Mouse (Mus musculus): ENCODE results near the gene Mfsd5. TPM values are rescaled to one million over a fixed set of nuclear protein-coding genes. Genes with fewer than 3 reads are reported as not detected.

Gene Mfsd5
- polyA plus RNA-seq, 1 experiment from 2014 or later: 100.0 TPM

DNA sequence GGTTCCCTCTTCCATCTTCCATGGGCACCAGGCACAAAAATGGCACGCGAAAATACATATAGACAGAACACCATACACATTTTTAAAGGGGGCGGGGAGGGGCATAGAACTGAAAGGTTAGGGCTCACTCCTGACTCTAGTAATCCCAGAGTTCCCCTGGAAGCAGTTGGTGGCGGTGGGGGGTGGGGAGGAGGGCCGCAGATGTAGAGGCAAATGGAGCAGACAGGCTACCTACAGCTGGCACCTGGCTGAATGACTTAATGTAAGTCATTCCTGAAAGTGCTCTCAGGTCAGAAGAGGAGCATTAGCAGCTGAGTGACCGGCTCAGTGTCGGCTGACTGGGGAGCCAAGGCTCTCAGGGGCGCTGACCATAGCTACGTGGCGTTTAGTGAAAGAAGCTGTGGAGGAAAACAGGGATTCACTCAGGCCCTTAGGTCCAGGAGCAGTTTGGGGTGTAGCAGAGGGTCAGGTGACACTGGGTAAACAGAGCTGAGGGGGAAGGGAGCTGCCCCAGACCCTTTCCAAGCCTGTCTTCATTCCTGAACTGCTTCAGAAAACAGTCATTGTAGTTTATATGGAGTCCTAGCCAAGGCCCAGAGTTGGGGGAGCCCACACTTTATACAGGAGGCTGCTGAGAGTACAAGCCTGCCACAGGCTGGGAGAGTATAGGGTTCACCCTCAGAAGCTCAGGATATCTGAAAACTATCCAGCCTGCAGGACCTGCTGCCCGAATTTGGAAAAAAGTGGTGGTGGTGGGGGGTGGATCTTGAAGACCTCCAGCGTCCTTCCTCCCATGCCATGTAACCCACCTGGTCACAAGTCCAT is 36.6 kb upstream of the Mfsd5 start:
- peaks cover 54% of the 10 kb centered on the region for H3K4me1 ChIP-seq
- H3K27me3 ChIP-seq: no peaks in the 10 kb centered on the region
- peak overlapping the region; percentile 58 for H3K4me3 ChIP-seq
- peak overlapping the region; percentile 85 for H3K4me2 ChIP-seq
- H3K9me3 ChIP-seq: no peaks in the 10 kb centered on the region
- WGBS: 36% methylated on average over 12 of the region's 12 CpGs
- H3K36me3 ChIP-seq: peaks cover 44% of the 10 kb centered on the region
- H3K27ac ChIP-seq: peak overlapping the region; percentile 99
- no peak for ATAC-seq (ENCODE audit: insufficient number of reproducible peaks, low FRiP score, low TSS enrichment, low read depth)
- H3K9ac ChIP-seq: no peak overlapping the region

GRCm38 (mm10) chr15:102243229-102244190 is 35.7 kb upstream of the Mfsd5 start:
- WGBS: 6% methylated on average over 22 of the region's 22 CpGs
- Histone ChIP-seq H3K4me1 (peaks cover 57% of the 10 kb centered on the region), H3K36me3 (peaks cover 36% of the 10 kb centered on the region), H3K9me3 (no peaks in the 10 kb centered on the region), H3K4me2 (peak overlapping the region; percentile 85), H3K9ac (peak overlapping the region; percentile 37), H3K4me3 (peak overlapping the region; percentile 58), H3K27me3 (no peaks in the 10 kb centered on the region), H3K27ac (peak overlapping the region; percentile 99)
- no peak for ATAC-seq (ENCODE audit: insufficient number of reproducible peaks, low FRiP score, low TSS enrichment, low read depth)

DNA sequence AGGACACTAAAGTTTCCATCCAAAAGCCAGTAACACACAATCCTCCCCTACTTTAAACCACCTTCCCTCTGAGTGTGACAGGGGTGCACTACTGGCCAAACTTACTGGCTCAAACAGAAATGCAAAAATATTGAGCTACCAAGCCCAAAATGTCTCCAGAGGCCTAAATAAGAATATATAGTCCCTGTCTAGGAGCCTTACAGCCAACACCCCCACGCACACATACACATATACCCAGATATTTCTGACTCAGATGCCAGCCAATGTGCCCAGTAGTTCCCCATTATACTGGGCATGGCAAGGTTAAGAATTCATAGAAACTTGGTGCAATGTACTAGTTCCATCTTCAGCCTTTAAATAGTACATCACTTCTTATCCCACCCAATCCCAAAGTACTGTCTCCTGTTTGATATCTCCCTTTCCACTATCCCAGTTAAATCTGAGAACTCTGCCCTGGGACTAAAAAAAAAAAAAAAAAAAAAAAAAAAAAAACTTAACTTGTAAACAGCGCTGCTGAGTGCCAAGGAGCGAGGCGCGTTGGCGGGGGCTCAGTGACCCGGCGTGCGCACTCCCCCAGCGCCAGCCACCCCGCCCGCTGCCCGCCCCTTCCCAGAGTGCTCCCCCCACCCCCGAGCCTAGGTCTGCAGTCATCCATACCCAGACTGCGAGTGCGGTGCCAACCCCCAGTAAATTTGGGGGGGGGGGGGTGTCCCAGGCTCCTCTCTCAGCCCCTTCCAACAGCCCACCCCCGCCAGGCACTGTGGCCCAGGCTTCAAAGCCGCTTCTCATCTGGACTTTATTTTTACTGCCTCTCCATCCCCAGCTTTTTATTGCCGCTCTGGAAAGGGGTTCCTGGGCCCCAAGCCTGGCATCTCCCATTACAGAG is 34.7 kb upstream of the Mfsd5 start:
- no peaks in the 10 kb centered on the region for H3K9me3 ChIP-seq
- peak overlapping the region; percentile 58 for H3K4me3 ChIP-seq
- WGBS: 2% methylated on average over 19 of the region's 19 CpGs
- ATAC-seq (ENCODE audit: insufficient number of reproducible peaks, low FRiP score, low TSS enrichment, low read depth): no peak
- H3K27ac ChIP-seq: peak overlapping the region; percentile 99
- H3K9ac ChIP-seq: peak overlapping the region; percentile 37
- H3K36me3 ChIP-seq: peaks cover 26% of the 10 kb centered on the region
- H3K4me1 ChIP-seq: peaks cover 67% of the 10 kb centered on the region
- H3K4me2 ChIP-seq: peak overlapping the region; percentile 85
- H3K27me3 ChIP-seq: no peaks in the 10 kb centered on the region

- no peaks in the 10 kb centered on the region for H3K27me3 ChIP-seq
- H3K27ac ChIP-seq: peak overlapping the region; percentile 99
- peak overlapping the region; percentile 58 for H3K4me3 ChIP-seq
- H3K4me1 ChIP-seq: peaks cover 74% of the 10 kb centered on the region
- peaks cover 19% of the 10 kb centered on the region for H3K36me3 ChIP-seq
- 3% methylated on average over 14 of the region's 14 CpGs for WGBS
- H3K9me3 ChIP-seq: no peaks in the 10 kb centered on the region
- H3K4me2 ChIP-seq: peak overlapping the region; percentile 85
- peak overlapping the region; percentile 47 for H3K9ac ChIP-seq
- ATAC-seq (ENCODE audit: insufficient number of reproducible peaks, low FRiP score, low TSS enrichment, low read depth): no peak
These were observed 33.8 kb upstream of the Mfsd5 start for GRCm38 (mm10) chr15:102245461-102245881.

- H3K4me2 ChIP-seq: peak overlapping the region; percentile 85
- peaks cover 19% of the 10 kb centered on the region for H3K36me3 ChIP-seq
- WGBS: under 1% methylated on average over 39 of the region's 44 CpGs
- H3K27ac ChIP-seq: peak overlapping the region; percentile 99
- ATAC-seq (ENCODE audit: insufficient number of reproducible peaks, low FRiP score, low TSS enrichment, low read depth): peak; percentile 64
- H3K9ac ChIP-seq: peak overlapping the region; percentile 47
- H3K27me3 ChIP-seq: no peaks in the 10 kb centered on the region
- peaks cover 80% of the 10 kb centered on the region for H3K4me1 ChIP-seq
- no peaks in the 10 kb centered on the region for H3K9me3 ChIP-seq
- H3K4me3 ChIP-seq: peak overlapping the region; percentile 58
These were observed 33.1 kb upstream of the Mfsd5 start for GRCm38 (mm10) chr15:102245891-102246741.

DNA sequence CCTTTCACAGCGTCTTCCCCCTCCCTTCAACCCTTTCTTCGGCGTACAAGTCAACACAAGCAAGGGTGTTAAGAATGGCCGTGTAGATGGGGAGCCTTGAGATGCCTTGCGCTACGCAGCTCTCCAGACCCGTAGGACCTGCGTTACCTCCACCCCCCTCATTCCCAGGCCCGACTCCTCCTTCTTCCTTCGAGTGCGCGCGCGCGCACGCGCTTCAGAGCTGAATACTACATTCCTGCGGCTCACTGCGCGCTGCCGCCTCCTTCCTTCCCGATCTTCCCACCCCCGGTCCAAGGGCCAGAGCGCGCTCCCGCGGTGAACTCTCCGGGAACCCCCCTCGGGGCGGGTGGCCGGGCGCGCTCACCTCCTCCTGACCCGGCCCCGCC is 32.4 kb upstream of the Mfsd5 start:
- Histone ChIP-seq H3K36me3 (peaks cover 20% of the 10 kb centered on the region), H3K9me3 (no peaks in the 10 kb centered on the region), H3K4me3 (peak overlapping the region; percentile 58), H3K27me3 (no peaks in the 10 kb centered on the region), H3K27ac (peak overlapping the region; percentile 99), H3K9ac (peak overlapping the region; percentile 18; the same call in 1 of the 2 replicates), H3K4me2 (peak overlapping the region; percentile 85), H3K4me1 (peaks cover 83% of the 10 kb centered on the region)
- ATAC-seq (ENCODE audit: insufficient number of reproducible peaks, low FRiP score, low TSS enrichment, low read depth): peak; percentile 64
- WGBS: 1% methylated on average over 30 of the region's 35 CpGs

DNA sequence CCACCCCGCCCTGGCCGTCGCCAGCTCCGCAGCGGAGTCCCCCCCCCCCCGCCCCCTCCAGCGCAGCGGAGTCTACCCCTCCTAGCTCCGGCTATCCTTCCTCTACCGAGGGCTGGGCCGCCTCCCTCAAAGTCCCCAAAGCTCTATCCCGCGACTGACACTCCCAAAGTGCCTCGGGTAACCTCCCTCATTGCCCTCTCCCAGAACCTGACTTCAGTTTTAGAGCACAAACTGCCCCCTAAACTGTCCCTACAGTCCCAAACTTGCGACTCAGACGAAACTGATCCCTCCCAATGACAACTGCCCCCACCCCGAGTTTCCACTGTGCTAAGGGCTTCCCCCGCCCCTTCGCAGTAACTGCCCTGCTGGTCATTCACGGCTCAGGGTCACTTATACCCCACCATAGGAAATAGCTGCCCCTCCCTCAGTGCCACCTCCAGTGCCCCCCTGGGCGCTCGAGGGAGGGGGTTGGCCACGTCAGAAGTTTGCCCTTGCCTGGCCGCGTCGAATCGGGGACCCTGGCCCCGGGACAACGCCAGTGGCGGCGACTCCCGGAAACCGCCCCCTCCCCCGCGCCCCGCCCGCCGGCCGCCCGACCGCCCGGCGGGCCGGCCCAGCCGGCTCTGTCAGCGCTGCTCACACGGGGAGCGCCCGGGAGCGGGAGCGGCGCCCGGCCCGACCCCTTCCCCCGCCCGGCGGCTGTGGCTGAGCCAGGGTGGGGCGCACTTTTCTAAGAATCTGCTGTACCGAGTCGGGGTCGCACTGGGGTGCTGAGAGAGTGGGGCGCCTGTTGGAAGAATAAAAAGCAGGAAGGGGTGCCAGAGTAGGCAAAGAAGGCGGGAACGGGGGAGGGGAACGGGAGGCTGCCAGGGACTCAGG is 31.8 kb upstream of the Mfsd5 start:
- peak; percentile 44 for ATAC-seq (ENCODE audit: insufficient number of reproducible peaks, low FRiP score, low TSS enrichment, low read depth)
- no peaks in the 10 kb centered on the region for H3K9me3 ChIP-seq
- peak overlapping the region; percentile 99 for H3K27ac ChIP-seq
- peak overlapping the region; percentile 43 for H3K9ac ChIP-seq
- H3K27me3 ChIP-seq: no peaks in the 10 kb centered on the region
- H3K36me3 ChIP-seq: peaks cover 25% of the 10 kb centered on the region
- peak overlapping the region; percentile 85 for H3K4me2 ChIP-seq
- 0% methylated on average over 46 of the region's 65 CpGs for WGBS
- H3K4me3 ChIP-seq: peak overlapping the region; percentile 58
- peaks cover 83% of the 10 kb centered on the region for H3K4me1 ChIP-seq

DNA sequence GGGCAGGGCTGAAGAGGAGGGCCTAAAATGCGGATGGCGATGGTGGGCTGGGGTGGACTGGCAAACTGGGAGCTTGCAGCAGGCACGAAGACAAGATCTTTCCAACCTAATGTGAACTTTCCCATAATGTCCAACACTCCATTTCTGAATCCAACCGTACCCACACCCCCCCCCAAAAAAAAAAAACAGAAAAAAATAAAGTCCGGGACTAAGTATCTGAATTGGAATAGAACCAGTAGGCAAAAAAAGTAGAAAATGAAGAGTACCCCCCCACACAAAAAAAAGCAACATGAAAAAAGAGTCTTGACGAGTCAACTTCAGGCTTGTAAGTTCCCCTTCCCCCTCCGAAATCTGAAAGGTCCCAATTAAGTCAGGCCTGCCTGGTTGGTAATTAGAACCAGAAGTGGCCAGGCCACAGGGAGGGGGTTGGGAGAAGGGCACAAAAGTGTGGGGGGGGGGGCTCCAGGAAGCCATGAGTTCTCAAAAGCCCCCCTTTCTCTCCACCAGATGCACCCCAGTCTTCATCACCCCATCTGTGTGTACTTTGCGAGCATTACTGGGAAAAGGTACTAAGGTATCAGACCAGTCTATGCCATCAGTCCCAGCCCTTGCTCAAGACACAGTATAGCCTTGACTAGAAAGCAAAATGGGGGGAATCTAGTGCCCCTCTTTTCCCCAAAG is 31.0 kb upstream of the Mfsd5 start:
- 2% methylated on average over 8 of the region's 8 CpGs for WGBS
- Histone ChIP-seq H3K4me3 (peak overlapping the region; percentile 58), H3K36me3 (peaks cover 24% of the 10 kb centered on the region), H3K4me2 (peak overlapping the region; percentile 85), H3K27ac (peak overlapping the region; percentile 99), H3K9ac (0 out of 2 replicates have a peak overlapping the region, but pooled peaks have one; percentile 10), H3K4me1 (peaks cover 80% of the 10 kb centered on the region), H3K27me3 (no peaks in the 10 kb centered on the region), H3K9me3 (no peaks in the 10 kb centered on the region)
- ATAC-seq (ENCODE audit: insufficient number of reproducible peaks, low FRiP score, low TSS enrichment, low read depth): no peak

GRCm38 (mm10) chr15:102248812-102249191 is 30.5 kb upstream of the Mfsd5 start:
- H3K9me3 ChIP-seq: no peaks in the 10 kb centered on the region
- peaks cover 28% of the 10 kb centered on the region for H3K36me3 ChIP-seq
- H3K4me2 ChIP-seq: peak overlapping the region; percentile 85
- H3K9ac ChIP-seq: peak overlapping the region; percentile 10; the same call in 1 of the 2 replicates
- ATAC-seq (ENCODE audit: insufficient number of reproducible peaks, low FRiP score, low TSS enrichment, low read depth): no peak
- peak overlapping the region; percentile 99 for H3K27ac ChIP-seq
- peak overlapping the region; percentile 58 for H3K4me3 ChIP-seq
- WGBS: 6% methylated on average over 3 of the region's 3 CpGs
- peaks cover 79% of the 10 kb centered on the region for H3K4me1 ChIP-seq
- no peaks in the 10 kb centered on the region for H3K27me3 ChIP-seq
